Mouse (Mus musculus) erythroid progenitor cell, adult 5-6 weeks (primary cell): ENCODE measurements around the gene Nemf. TPM values are rescaled to one million over a fixed set of nuclear protein-coding genes. Genes with fewer than 3 reads are reported as not detected.
"Not testable (repeated sequence)": the region's sequence is repeated elsewhere in the genome, so short reads cannot be mapped to it uniquely, and the experiment has no call there.

Experiments
- ATAC-seq: replicated peaks from 2 replicates; pipeline ENCODE4 v1.8.0; 2016; ENCODE audit warnings: moderate number of reproducible peaks, mild to moderate bottlenecking, moderate TSS enrichment, inconsistent platforms; ENCODE audit not compliant: poor library complexity, low FRiP score, severe bottlenecking
- total RNA-seq, 2 experiments: library from RNA; stranded (forward) in 1 of 2; stranded (reverse) in 1 of 2; fragments of 150-400 nt in 1 of 2; fragments of 186-747, 209-891 nt in 1 of 2; gene quantifications; 2 replicates each; pipeline versions ENCODE4 v1.2.3 to v1.2.4; 2015 to 2017; ENCODE audit warnings: low replicate concordance in 2 of 2

Nemf gene
- total RNA-seq (2015; ENCODE audit: low replicate concordance) (56.6 and 57.3 TPM in 2 replicates), total RNA-seq (2017; ENCODE audit: low replicate concordance) (66.1 and 79.0 TPM in 2 replicates)

DNA sequence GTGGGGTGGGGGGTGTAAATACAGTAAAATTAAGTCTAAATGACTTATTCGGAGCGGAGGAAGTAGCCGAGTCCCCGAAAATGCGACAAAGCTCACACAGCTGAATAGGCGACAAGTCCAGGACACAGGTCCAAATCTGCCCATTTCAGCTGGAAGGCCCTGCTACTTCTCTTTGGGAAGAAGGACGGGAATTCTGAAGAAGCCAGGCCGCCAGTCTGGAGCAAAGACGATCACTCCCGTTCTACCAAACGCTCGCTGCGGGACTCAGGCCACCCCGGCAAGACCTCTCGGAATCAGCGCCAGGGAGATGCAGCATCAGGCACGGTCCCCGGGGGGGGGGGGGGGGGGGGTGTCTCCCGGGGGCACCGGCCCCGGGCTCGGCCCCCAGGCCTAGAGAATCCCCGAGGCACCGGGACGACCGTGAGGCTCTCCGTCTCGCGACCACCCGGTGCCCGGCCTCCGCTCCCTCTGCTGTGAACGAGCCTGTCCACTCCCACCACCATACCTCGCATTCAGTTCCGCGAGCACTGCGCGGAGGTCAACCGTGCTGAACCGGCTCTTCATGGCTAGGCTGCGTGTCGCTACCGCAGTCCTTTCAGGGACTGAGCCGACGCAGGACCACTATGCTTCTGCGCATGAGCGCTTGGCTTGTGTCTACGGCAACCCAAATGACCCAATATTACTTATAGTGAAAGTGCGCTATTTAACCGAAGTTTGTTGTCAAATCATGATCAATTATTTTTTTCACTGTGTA is at the start of gene Nemf:
Gene Nemf (minus strand): TSS at position 620 of the 754 bp plus-strand sequence.
- ATAC-seq: peak; percentile 75

GRCm38 (mm10) chr12:69402594-69403167 is 45.7 kb upstream of the Nemf start:
- no peak for ATAC-seq

- no peak for ATAC-seq
Measured at GRCm38 (mm10) chr12:69402100-69402499, 45.1 kb upstream of the Nemf start.

- no peak for ATAC-seq
Measured at GRCm38 (mm10) chr12:69400871-69401286, 43.9 kb upstream of the Nemf start.

DNA sequence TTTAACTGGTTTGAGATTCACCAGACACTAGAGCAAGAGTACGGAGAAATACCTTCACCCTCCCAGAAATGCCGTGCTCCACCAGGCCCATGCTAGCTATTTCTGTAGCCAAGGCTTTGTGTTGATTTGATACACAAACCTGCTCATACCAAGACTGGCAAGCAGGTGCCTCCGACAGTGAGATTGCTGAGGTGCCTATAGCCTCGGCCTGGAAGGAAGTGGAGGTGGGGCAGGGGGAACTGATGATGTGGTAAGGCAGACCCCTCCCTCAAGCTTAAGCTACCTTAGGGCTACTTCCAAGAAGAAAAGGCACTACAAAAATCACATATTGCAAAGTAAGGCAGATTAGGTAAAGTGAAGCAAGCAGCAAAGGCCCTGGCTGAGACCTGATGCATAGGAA is 43.4 kb upstream of the Nemf start:
- ATAC-seq: no peak

- no peak for ATAC-seq
Measured at GRCm38 (mm10) chr12:69394456-69394855, 37.5 kb upstream of the Nemf start.

- ATAC-seq: no peak
Measured at GRCm38 (mm10) chr12:69393076-69393475, 36.1 kb upstream of the Nemf start.

DNA sequence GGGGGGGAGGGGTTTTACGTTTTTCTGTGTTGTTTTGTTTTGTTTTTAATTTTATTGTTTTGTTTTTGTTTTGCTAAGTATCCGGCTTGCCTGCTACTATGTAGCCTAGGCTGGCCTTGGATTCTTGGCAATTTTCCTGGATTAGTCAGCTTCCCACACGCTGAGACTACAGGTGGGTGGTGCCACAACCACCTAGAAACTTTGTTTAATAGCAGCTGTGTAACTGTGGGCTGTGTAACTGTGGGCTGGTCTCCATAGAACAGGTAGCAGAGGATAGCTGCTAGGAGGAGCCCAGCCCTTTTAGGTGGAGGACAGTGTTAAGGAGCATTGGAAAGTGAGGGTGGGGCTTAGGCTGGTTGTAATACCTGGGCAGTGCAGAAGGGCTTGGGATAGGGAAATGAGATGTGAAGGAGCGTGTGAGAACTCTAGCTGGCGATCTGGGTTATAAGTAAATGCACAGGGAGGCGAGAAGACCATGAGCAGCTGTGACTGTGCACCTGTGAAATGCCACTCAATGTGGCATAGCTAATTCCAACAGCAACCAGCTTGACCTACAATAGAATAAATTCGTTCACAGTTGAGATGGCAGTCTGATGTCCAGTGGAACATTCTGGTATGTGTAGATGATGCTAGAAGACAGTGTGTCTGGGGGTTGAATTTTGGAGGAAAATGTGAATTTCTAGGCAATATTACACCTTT is 33.2 kb upstream of the Nemf start:
- ATAC-seq: no peak

DNA sequence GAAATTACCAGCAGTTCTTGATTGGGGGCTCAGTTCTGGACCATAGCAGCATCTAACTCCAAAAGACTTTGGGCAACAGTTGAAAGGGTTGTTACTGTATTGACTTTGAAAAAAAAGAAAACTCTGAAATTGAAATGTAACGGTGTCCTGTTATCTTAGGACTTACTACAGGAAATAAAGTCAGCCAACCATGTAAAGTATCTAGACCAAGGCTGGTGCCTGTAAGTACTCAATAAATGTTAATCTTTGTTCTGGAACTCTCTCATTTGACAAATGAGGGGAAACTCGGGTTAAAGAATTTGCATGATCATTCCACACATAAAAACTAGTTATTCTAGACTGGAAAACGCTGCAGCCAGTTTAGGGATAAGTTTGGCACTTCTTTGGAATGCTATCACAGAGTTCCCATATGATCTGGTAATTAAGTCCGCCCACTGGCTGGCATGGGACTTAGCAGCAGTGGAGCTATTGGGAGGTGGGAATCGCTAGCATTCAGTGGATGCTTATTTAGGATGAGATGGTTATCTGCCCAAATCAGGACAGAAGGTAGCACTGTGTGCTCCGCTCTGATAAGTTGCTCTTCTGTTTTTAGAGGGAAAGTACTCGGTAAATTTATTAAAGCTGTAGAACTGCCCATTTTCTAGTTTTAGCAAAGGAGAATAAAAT is 32.4 kb upstream of the Nemf start:
- ATAC-seq: no peak

DNA sequence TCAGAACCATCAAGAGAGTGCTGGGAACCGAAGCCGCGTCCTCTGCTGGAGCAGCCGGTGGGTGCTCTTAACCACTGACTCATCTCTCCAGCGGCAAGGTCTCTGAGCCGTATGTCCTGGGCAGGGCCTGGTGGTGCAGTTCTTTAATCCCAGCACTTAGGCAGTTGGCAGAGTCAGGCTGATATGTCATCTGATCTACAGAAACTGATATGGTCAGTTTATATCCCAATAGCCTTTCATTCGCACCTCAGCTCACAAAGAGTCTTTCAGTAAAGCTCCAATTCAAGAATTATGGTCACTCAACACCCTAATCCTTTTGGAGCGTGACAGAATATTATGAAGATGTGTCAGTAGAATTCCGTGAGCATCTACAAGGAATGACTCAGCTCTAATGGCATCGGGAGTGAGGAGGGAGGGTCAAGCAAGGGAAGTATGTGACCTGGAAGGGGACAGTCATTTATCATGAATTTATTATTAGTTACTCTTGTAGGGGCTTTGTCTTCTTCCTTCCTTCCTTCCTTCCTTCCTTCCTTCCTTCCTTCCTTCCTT is 31.4 kb upstream of the Nemf start:
- ATAC-seq: no peak

DNA sequence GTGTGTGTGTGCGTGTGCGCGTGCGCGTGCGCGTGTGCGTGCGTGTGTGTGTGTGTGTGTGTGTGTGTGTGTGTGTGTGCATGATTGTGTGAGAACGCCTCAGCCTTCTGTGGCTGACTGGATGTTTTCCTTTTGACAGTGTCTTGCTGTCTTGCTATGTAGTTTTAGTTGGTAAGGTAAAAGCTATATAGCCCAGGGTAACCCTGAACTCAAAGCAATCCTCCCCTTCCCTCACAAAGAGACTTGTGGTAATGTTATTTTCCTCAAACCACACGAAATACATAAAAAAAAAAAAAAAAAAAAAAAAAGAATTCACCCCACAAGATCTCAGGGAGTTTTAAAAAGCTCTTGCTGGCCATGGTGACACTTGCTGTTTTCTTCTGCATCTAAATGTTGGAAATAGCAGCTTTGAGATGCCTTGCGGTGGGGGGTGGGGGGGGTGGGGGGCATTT is 29.3 kb upstream of the Nemf start:
- ATAC-seq: not testable (repeated sequence)

DNA sequence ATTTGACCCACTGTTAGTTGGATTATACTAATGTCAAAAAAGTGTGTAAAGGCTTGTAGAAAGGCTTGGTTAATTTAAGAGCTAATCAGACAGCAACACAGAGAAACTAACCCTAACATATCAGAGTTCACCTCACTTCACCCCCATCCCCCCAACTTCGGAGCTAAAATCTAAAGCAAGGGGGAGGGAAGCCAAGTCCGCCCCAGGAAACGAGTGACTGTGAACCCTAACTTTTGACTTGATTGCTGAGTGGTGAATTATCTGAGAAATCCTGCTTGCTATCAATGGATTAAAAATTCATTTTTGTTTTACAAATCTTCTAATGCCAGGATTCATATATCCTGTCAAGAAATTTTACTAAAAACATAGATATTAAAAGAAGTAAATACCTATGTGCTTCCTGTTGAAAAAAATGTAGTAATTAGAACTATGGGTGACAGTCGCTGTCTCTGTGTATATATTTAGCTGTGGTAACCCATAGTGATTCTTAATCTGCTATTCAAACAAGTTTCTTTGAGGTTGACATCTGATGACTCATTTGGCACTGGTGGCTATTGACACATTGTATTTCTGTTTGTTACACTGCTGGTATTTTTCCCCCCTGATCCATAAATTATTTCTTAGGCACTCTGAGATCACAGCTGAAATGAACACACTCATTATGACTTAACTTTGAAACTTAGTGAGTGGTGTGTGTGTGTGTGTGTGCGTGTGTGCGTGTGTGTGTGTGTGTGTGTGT is 28.7 kb upstream of the Nemf start:
- ATAC-seq: no peak

DNA sequence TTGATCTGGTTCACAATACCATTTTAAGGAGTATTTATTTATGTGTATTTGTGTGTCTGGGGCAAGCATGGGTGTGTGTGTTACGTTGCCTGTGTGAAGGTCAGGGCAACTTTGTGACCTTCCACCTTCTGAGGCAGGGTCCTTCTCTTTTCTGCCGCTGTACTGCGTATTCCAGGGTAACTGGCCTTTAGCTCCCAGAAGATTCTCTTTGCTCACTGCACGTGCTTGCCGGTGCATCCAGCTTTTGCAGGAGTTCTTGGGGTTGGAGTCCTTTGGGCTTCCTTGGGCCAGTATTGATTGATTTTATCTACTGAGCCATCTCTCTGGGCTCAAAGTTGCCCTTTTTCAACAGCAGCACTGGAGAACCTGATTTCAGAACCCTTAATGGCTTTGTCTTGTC is 27.6 kb upstream of the Nemf start:
- ATAC-seq: no peak

GRCm38 (mm10) chr12:69382880-69383279 is 25.9 kb upstream of the Nemf start:
- no peak for ATAC-seq

GRCm38 (mm10) chr12:69378558-69379454 is 21.8 kb upstream of the Nemf start:
- no peak for ATAC-seq

DNA sequence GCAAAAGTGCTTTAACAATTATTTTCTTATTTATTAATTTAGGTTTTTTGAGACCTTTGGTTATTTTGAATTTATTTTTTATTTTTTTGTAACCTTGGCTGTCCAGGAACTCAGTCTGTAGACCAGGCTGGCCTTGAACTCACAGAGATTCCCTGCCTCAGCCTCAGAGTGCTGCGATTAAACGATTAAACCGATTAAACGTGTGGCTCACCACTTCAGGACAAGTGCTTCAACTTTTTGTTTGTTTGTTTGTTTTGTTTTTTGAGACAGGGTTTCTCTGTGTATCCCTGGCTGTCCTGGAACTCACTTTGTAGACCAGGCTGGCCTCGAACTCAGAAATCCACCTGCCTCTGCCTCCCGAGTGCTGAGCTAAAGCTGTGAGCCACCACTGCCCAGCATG is 20.7 kb upstream of the Nemf start:
- ATAC-seq: not testable (repeated sequence)

DNA sequence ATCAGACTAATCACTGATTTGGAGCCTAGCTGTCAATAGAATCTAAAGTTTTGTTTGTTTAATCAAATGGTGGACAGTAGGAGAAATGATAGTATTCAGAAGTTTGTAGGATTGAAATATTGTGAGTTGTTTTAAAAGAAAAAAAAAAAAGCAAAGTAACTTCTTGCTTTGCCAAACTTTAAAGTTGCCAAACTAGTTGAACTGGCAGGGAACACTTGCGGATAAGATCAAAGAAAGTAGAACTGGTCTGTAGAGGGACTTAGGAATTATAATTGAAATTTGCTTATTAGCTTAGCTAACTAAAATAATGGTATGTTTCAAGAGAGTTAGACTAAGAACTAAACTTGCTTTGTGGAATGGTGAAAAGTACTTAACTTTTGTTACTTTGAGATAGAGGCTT is 20.2 kb upstream of the Nemf start:
- ATAC-seq: no peak

DNA sequence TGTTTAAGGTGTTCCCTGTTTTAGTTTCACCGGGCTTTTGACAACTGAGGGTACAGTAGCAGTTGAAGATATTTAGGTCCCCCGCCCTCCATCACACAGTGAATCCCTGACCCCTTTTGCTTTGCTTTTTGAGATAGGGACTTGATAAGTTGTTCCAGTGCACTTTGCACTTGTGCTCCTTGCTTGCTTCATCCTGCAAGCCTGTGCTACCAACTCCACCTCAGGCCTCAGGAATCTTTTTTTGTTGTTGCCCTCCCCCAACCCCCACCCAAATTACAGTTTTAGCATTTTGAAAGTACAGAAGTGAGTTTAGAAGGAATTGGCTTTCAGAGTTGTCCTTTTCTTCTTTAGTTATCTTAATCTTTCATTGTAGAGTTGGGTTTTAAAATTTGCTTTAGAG is 19.2 kb upstream of the Nemf start:
- ATAC-seq: no peak
